In genomic region chr11:3279729-3280128, GRCm38 (mm10) we compare ENCODE assay signal across 26 mouse cellular contexts. TPM values are rescaled to one million over a fixed set of nuclear protein-coding genes. Genes with fewer than 3 reads are reported as not detected.
DNase-seq lines count a peak whose midpoint lies in the region; ATAC-seq and TF ChIP-seq lines count a peak whose summit lies in the region.
"Had no signal": no experiment of that assay in that cellular context is flagged by ENCODE, and none has a peak within 500 bp of the region (broad histone marks: within the 10 kb centered on the region; RNA-seq: fewer than 3 reads in every experiment).

No protein-coding gene starts in this region.

- peak; percentile 92 to 93 for TF ChIP-seq EP300 in MEL (IDR thresholded peaks at IDR 0.05; ENCODE audit: low read depth in 1 of 2, low read length in 2 of 2)

- no peaks in the 10 kb centered on the region for H3K27me3 ChIP-seq in MEL (ENCODE audit: control insufficient read depth in 1 of 2, insufficient read depth in 2 of 2, low read length in 2 of 2)
- H3K27me3 ChIP-seq in midbrain, embryonic 15.5 days (replicated peaks): no peaks in the 10 kb centered on the region
- H3K27me3 ChIP-seq: embryonic facial prominence, embryonic 13.5 days; forebrain, embryonic 12.5 days; forebrain, embryonic 15.5 days; heart, embryonic 13.5 days; hindbrain, embryonic 12.5 days; hindbrain, embryonic 15.5 days; intestine, embryonic 15.5 days had no signal

- H3K9me3 ChIP-seq in MEL (replicated peaks; ENCODE audit: insufficient read depth, low read length): no peaks in the 10 kb centered on the region
- no peaks in the 10 kb centered on the region for H3K9me3 ChIP-seq in midbrain, embryonic 15.5 days
- H3K9me3 ChIP-seq: forebrain, embryonic 15.5 days; hindbrain, embryonic 15.5 days; intestine, embryonic 15.5 days had no signal

- no peak for TF ChIP-seq POLR2A in MEL (IDR thresholded peaks at IDR 0.05; ENCODE audit: control insufficient read depth in 1 of 2, insufficient read depth in 1 of 2, low read depth in 1 of 2, low read length in 2 of 2, poor library complexity in 1 of 2)

- H3K4me3 ChIP-seq in MEL (ENCODE audit: control insufficient read depth in 1 of 2, insufficient read depth in 1 of 2, low read depth in 2 of 2, low read length in 2 of 2): no peak overlapping the region
- H3K4me3 ChIP-seq in midbrain, embryonic 15.5 days: no peak overlapping the region
- H3K4me3 ChIP-seq: embryonic facial prominence, embryonic 10.5 days; embryonic facial prominence, embryonic 13.5 days; erythroblast, embryonic 14.5 days; forebrain, embryonic 12.5 days; forebrain, embryonic 15.5 days; heart, adult 2 months; heart, embryonic 10.5 days; heart, embryonic 13.5 days; hindbrain, embryonic 12.5 days; hindbrain, embryonic 15.5 days; intestine, embryonic 15.5 days had no signal

- H3K9ac ChIP-seq in MEL (ENCODE audit: control insufficient read depth, low read depth, low read length, poor library complexity, severe bottlenecking): no peak overlapping the region
- H3K9ac ChIP-seq in midbrain, embryonic 15.5 days: no peak overlapping the region
- H3K9ac ChIP-seq: embryonic facial prominence, embryonic 13.5 days; forebrain, embryonic 12.5 days; forebrain, embryonic 15.5 days; heart, embryonic 13.5 days; hindbrain, embryonic 12.5 days; hindbrain, embryonic 15.5 days; intestine, embryonic 15.5 days had no signal

- peak; percentile 14 for DNase-seq in testis, postnatal 10 days (ENCODE audit: low spot score)
- DNase-seq in testis, postnatal 14 days (ENCODE audit: low spot score): no peak
- peak; percentile 94 for DNase-seq in MEL (ENCODE audit: low read depth, low spot score)
- DNase-seq: adrenal gland, adult 8-10 months; adrenal gland, postnatal 36 days; cerebellum, adult 18-20 months; cerebellum, adult 9-11 months; cerebellum, postnatal 25 days; embryo, embryonic 11 days; gastrocnemius, postnatal 25 days; heart, postnatal 14 days had no signal

- no peak for TF ChIP-seq RAD21 in MEL (IDR thresholded peaks at IDR 0.05; ENCODE audit: low read depth, low read length)

- H3K27ac ChIP-seq in MEL (ENCODE audit: control insufficient read depth, low read depth, low read length): peak overlapping the region; percentile 55
- no peak overlapping the region for H3K27ac ChIP-seq in midbrain, embryonic 15.5 days
- H3K27ac ChIP-seq: embryonic facial prominence, embryonic 10.5 days; embryonic facial prominence, embryonic 13.5 days; forebrain, embryonic 12.5 days; forebrain, embryonic 15.5 days; heart, adult 2 months; heart, embryonic 10.5 days; heart, embryonic 13.5 days; hindbrain, embryonic 12.5 days; hindbrain, embryonic 15.5 days; intestine, embryonic 15.5 days had no signal

- no peak for TF ChIP-seq CTCF in MEL (IDR thresholded peaks at IDR 0.05 in 2 of 3, conservative IDR thresholded peaks at IDR 0.05 in 1 of 3; ENCODE audit: control insufficient read depth in 1 of 3, insufficient read depth in 1 of 3, low read depth in 2 of 3, low read length in 3 of 3, poor library complexity in 1 of 3, severe bottlenecking in 1 of 3)

- peaks cover 0 to 5% of the 10 kb centered on the region in 2 experiments; a peak in 2 of 4 replicates for H3K36me3 ChIP-seq in MEL (ENCODE audit: control insufficient read depth in 1 of 2, insufficient read depth in 2 of 2, low read length in 2 of 2)
- H3K36me3 ChIP-seq in midbrain, embryonic 15.5 days (replicated peaks): no peaks in the 10 kb centered on the region
- H3K36me3 ChIP-seq: embryonic facial prominence, embryonic 10.5 days; embryonic facial prominence, embryonic 13.5 days; forebrain, embryonic 12.5 days; forebrain, embryonic 15.5 days; heart, embryonic 13.5 days; hindbrain, embryonic 12.5 days; hindbrain, embryonic 15.5 days; intestine, embryonic 15.5 days had no signal

- peak; percentile 87 for ATAC-seq in megakaryocyte progenitor cell, adult 5-6 weeks (replicated peaks; ENCODE audit: poor library complexity)
- no peak for ATAC-seq in midbrain, embryonic 15.5 days (replicated peaks)
- ATAC-seq in inflammation-experienced regulatory T-cells, adult 6 months: no peak
- ATAC-seq: activated CD4-positive, CD25-positive, alpha-beta regulatory T cell, adult 4 months; forebrain, embryonic 15.5 days; intestine, embryonic 15.5 days had no signal

- no peak overlapping the region for H3K4me2 ChIP-seq in midbrain, embryonic 15.5 days
- H3K4me2 ChIP-seq: embryonic facial prominence, embryonic 13.5 days; forebrain, embryonic 12.5 days; forebrain, embryonic 15.5 days; heart, embryonic 13.5 days; hindbrain, embryonic 12.5 days; hindbrain, embryonic 15.5 days; intestine, embryonic 15.5 days had no signal

- H3K79me2 ChIP-seq in MEL (ENCODE audit: control insufficient read depth, insufficient read depth, low read length, poor library complexity): no peaks in the 10 kb centered on the region

- H3K4me1 ChIP-seq in MEL (ENCODE audit: control insufficient read depth in 1 of 2, insufficient read depth in 2 of 2, low read length in 2 of 2): peaks cover 0 to 5% of the 10 kb centered on the region in 2 experiments; a peak in 2 of 4 replicates
- H3K4me1 ChIP-seq in midbrain, embryonic 15.5 days: no peaks in the 10 kb centered on the region
- H3K4me1 ChIP-seq: embryonic facial prominence, embryonic 10.5 days; embryonic facial prominence, embryonic 13.5 days; forebrain, embryonic 12.5 days; forebrain, embryonic 15.5 days; heart, embryonic 10.5 days; heart, embryonic 13.5 days; hindbrain, embryonic 12.5 days; hindbrain, embryonic 15.5 days; intestine, embryonic 15.5 days had no signal

- 89% methylated on average over 2 of the region's 2 CpGs for WGBS in midbrain, embryonic 15.5 days

TF ChIP-seq in MEL, 35 proteins besides CTCF, POLR2A, EP300 and RAD21 (continues in another document):
- peak; percentile 96 for TF ChIP-seq MEF2A (IDR thresholded peaks at IDR 0.05; ENCODE audit: extremely low read depth, insufficient replicate concordance, low read depth, low read length, poor library complexity, severe bottlenecking)
- no peak for TF ChIP-seq ZKSCAN1 (IDR thresholded peaks at IDR 0.05; ENCODE audit: low read depth, low read length)
- TF ChIP-seq ELF1 (IDR thresholded peaks at IDR 0.05; ENCODE audit: low read depth, low read length): no peak
- no peak for TF ChIP-seq SMC3 (IDR thresholded peaks at IDR 0.05; ENCODE audit: low read depth, low read length)
- TF ChIP-seq E2F4 (IDR thresholded peaks at IDR 0.05; ENCODE audit: borderline replicate concordance, low read depth, low read length): no peak
- TF ChIP-seq MYC (IDR thresholded peaks at IDR 0.05; ENCODE audit: low read depth, low read length): 0 out of 2 replicates have a peak, but pooled peaks have one; percentile 63
- TF ChIP-seq UBTF (IDR thresholded peaks at IDR 0.05; ENCODE audit: borderline replicate concordance, insufficient read depth, low read depth, low read length): no peak
- TF ChIP-seq MAFK (IDR thresholded peaks at IDR 0.05; ENCODE audit: borderline replicate concordance, low read depth, low read length): peak; percentile 69; the same call in 1 of the 2 replicates
- peak; percentile 99 for TF ChIP-seq GATA1 (IDR thresholded peaks at IDR 0.05; ENCODE audit: low read depth, low read length)
- TF ChIP-seq HCFC1 (IDR thresholded peaks at IDR 0.05; ENCODE audit: low read depth, low read length): peak; percentile 62; the same call in 1 of the 2 replicates
- TF ChIP-seq GABPA (IDR thresholded peaks at IDR 0.05; ENCODE audit: low read depth, low read length): no peak; the same call in 1 of the 2 replicates
- TF ChIP-seq CHD1 (IDR thresholded peaks at IDR 0.05; ENCODE audit: low read depth, low read length): no peak
- no peak for TF ChIP-seq ZC3H11A (IDR thresholded peaks at IDR 0.05; ENCODE audit: low read depth, low read length)
- no peak for TF ChIP-seq NELFE (IDR thresholded peaks at IDR 0.05; ENCODE audit: low read depth, low read length)
- no peak for TF ChIP-seq CHD2 (IDR thresholded peaks at IDR 0.05; ENCODE audit: low read length)
- peak; percentile 87 for TF ChIP-seq SIN3A (IDR thresholded peaks at IDR 0.05; ENCODE audit: low read length)
- TF ChIP-seq ETS1 (IDR thresholded peaks at IDR 0.05; ENCODE audit: low read depth, low read length): peak; percentile 99
- TF ChIP-seq TAL1 (IDR thresholded peaks at IDR 0.05; ENCODE audit: low read length): peak; percentile 49
- TF ChIP-seq RCOR1 (IDR thresholded peaks at IDR 0.05; ENCODE audit: low read depth, low read length): peak; percentile 88
- peak; percentile 92 for TF ChIP-seq ZNF384 (IDR thresholded peaks at IDR 0.05; ENCODE audit: low read depth, low read length)
- TF ChIP-seq TCF12 (IDR thresholded peaks at IDR 0.05; ENCODE audit: low read depth, low read length): peak; percentile 97

RNA-seq across cellular contexts. Expression of gene Patz1, which starts 8.9 kb away (rescaled TPM):
- total RNA-seq in MEL (2012; rRNA removed): 52.0 and 63.1 TPM in 2 replicates
- polyA plus RNA-seq in MEL (2012; ENCODE audit: insufficient read depth in 1 of 2, insufficient read length in 2 of 2, low read depth in 1 of 2, low replicate concordance in 2 of 2, missing spikeins in 1 of 2): 10 to 100 TPM in 1 of 2 experiments, not detected in 1; 63.5 TPM
- 69.4 and 77.3 TPM in 2 replicates for total RNA-seq in megakaryocyte progenitor cell, adult 5-6 weeks (2015)
- 66.4 and 72.5 TPM in 2 replicates for total RNA-seq in megakaryocyte progenitor cell, adult 5-6 weeks (2017)
- polyA plus RNA-seq in midbrain, embryonic 15.5 days (2015; fragmentation: Nextera tagmentation; extraction: Ambion mirVana): 60.9 and 63.2 TPM in 2 replicates
- 10 to 100 TPM; 15.5 to 19.6 (median 16.0) TPM for polyA plus RNA-seq in inflammation-experienced regulatory T-cells, adult 6 months (2017; shearing (Covaris generic))

RNA-seq across cellular contexts. Expression of gene Drg1, which starts 13.5 kb away (rescaled TPM):
- 204 and 212 TPM in 2 replicates for total RNA-seq in MEL (2012; rRNA removed)
- polyA plus RNA-seq in MEL (2012; ENCODE audit: insufficient read depth in 1 of 2, insufficient read length in 2 of 2, low read depth in 1 of 2, low replicate concordance in 2 of 2, missing spikeins in 1 of 2): 1,000 to 10,000 TPM in 1 of 2 experiments, 100 to 1,000 TPM in 1; 161 to 1,664 TPM
- 253 and 258 TPM in 2 replicates for total RNA-seq in megakaryocyte progenitor cell, adult 5-6 weeks (2015)
- 196 and 234 TPM in 2 replicates for total RNA-seq in megakaryocyte progenitor cell, adult 5-6 weeks (2017)
- 215 and 221 TPM in 2 replicates for polyA plus RNA-seq in midbrain, embryonic 15.5 days (2015; fragmentation: Nextera tagmentation; extraction: Ambion mirVana)
- 100 to 1,000 TPM; 162 to 177 (median 172) TPM for polyA plus RNA-seq in inflammation-experienced regulatory T-cells, adult 6 months (2017; shearing (Covaris generic))

RNA-seq across cellular contexts. Expression of gene Pik3ip1, which starts 50.5 kb away (rescaled TPM):
- 0.88 and 1.7 TPM in 2 replicates for total RNA-seq in MEL (2012; rRNA removed)
- 1 to 10 TPM in 1 of 2 experiments, not detected in 1; 2.7 TPM for polyA plus RNA-seq in MEL (2012; ENCODE audit: insufficient read depth in 1 of 2, insufficient read length in 2 of 2, low read depth in 1 of 2, low replicate concordance in 2 of 2, missing spikeins in 1 of 2)
- total RNA-seq in megakaryocyte progenitor cell, adult 5-6 weeks (2015): 16.6 and 20.1 TPM in 2 replicates
- 32.9 and 55.1 TPM in 2 replicates for total RNA-seq in megakaryocyte progenitor cell, adult 5-6 weeks (2017)
- 26.5 and 26.6 TPM in 2 replicates for polyA plus RNA-seq in midbrain, embryonic 15.5 days (2015; fragmentation: Nextera tagmentation; extraction: Ambion mirVana)
- 10 to 100 TPM; 11.5 to 59.1 (median 35.3) TPM for polyA plus RNA-seq in inflammation-experienced regulatory T-cells, adult 6 months (2017; shearing (Covaris generic))
